Mouse (Mus musculus): ENCODE measurements around the gene Brd2. TPM values are rescaled to one million over a fixed set of nuclear protein-coding genes. Genes with fewer than 3 reads are reported as not detected.

Gene Brd2
- total RNA-seq, 2 experiments from 2014 or later = 247 to 267 TPM

GRCm38 (mm10) chr17:34093199-34093874 is 29.1 kb downstream of the Brd2 start:
- intact Hi-C loops (cut with DNase I) = no loop called here
- no peak for DNase-seq

- intact Hi-C loops (cut with DNase I) = no loop called here
- no peak for DNase-seq
These were observed 30.1 kb downstream of the Brd2 start, which contains the start of gene H2-Oa for GRCm38 (mm10) chr17:34092197-34092875. H2-Oa (plus strand) TSS chr17:34092340.

- intact Hi-C loops (cut with DNase I) = no loop called here
These were observed 31.5 kb downstream of the Brd2 start for GRCm38 (mm10) chr17:34090923-34091322.

GRCm38 (mm10) chr17:34088124-34088523 is 34.3 kb downstream of the Brd2 start:
- intact Hi-C loops (cut with DNase I) = no loop called here
- no peak for DNase-seq

More at GRCm38 (mm10) chr17:34090923-34091322, 31.5 kb downstream of the Brd2 start:
- DNase-seq = peak; percentile 27

- intact Hi-C loops (cut with DNase I) = no loop called here
- DNase-seq = no peak
These were observed 35.0 kb downstream of the Brd2 start for GRCm38 (mm10) chr17:34087386-34087785.

- intact Hi-C loops (cut with DNase I) = no loop called here
- DNase-seq = no peak
These were observed 39.3 kb downstream of the Brd2 start for GRCm38 (mm10) chr17:34083104-34083503.

GRCm38 (mm10) chr17:34079621-34080020 is 42.8 kb downstream of the Brd2 start:
- intact Hi-C loops (cut with DNase I) = loop anchor here (5.0 kb wide), 1 partner anchor 88 kb away; no protein-coding TSS in a partner anchor

GRCm38 (mm10) chr17:34079002-34079401 is 43.4 kb downstream of the Brd2 start:
- intact Hi-C loops (cut with DNase I) = loop anchor here (5.0 kb wide), 1 partner anchor 88 kb away; no protein-coding TSS in a partner anchor
- DNase-seq = no peak

More at GRCm38 (mm10) chr17:34079621-34080020, 42.8 kb downstream of the Brd2 start:
- DNase-seq = no peak

- no peak for DNase-seq
- intact Hi-C loops (cut with DNase I) = loop anchor here (5.0 kb wide), 1 partner anchor 89 kb away; no protein-coding TSS in a partner anchor
These were observed 44.3 kb downstream of the Brd2 start for GRCm38 (mm10) chr17:34078148-34078547.

- DNase-seq = peak; percentile 73
- intact Hi-C loops (cut with DNase I) = loop anchor here (5.0 kb wide), 1 partner anchor 90 kb away; no protein-coding TSS in a partner anchor
These were observed 44.9 kb downstream of the Brd2 start for GRCm38 (mm10) chr17:34077549-34077948.

- intact Hi-C loops (cut with DNase I) = loop anchor here (5.0 kb wide), 1 partner anchor 92 kb away; no protein-coding TSS in a partner anchor
- peak; percentile 72 for DNase-seq
These were observed 47.2 kb downstream of the Brd2 start for GRCm38 (mm10) chr17:34075271-34075670.

GRCm38 (mm10) chr17:34072091-34072490 is 50.3 kb downstream of the Brd2 start:
- intact Hi-C loops (cut with DNase I) = no loop called here
- no peak for DNase-seq

GRCm38 (mm10) chr17:34068864-34069263 is 53.6 kb downstream of the Brd2 start:
- no peak for DNase-seq
- intact Hi-C loops (cut with DNase I) = no loop called here

Other genes with a start within 250 kb of the Brd2 start
- gene Gm7029, start 248.8 kb downstream of the Brd2 start, total RNA-seq (2021) = not detected
- 1 to 10 TPM; 7.7 to 9.4 TPM for gene Kifc1, start 232.0 kb downstream of the Brd2 start, total RNA-seq (2021)
- gene Platr17, start 217.5 kb downstream of the Brd2 start, total RNA-seq (2021) = not detected
- 10 to 100 TPM; 37.6 to 39.2 TPM for gene Daxx, start 213.2 kb downstream of the Brd2 start, total RNA-seq (2021)
- 10 to 100 TPM; 45.5 to 56.6 TPM for gene Tapbp, start 206.7 kb downstream of the Brd2 start, total RNA-seq (2021)
- 10 to 100 TPM; 33.2 to 36.8 TPM for gene Zbtb22, start 206.7 kb downstream of the Brd2 start, total RNA-seq (2021)
- 10 to 100 TPM; 74.1 to 75.5 TPM for gene Rgl2, start 193.1 kb downstream of the Brd2 start, total RNA-seq (2021)
- 10 to 100 TPM; 90.5 to 96.1 TPM for gene Pfdn6, start 182.3 kb downstream of the Brd2 start, total RNA-seq (2021)
- 10 to 100 TPM; 30.1 to 36.6 TPM for gene Wdr46, start 182.0 kb downstream of the Brd2 start, total RNA-seq (2021)
- gene B3galt4, start 171.1 kb downstream of the Brd2 start, total RNA-seq (2021) = 1 to 10 TPM; 6.6 to 6.8 TPM
- gene Vps52, start 166.8 kb downstream of the Brd2 start, total RNA-seq (2021) = 10 to 100 TPM; 72.2 to 72.6 TPM
- gene Rps18, start 166.6 kb downstream of the Brd2 start, total RNA-seq (2021) = 100 to 1,000 TPM; 557 to 591 TPM
- 10 to 100 TPM in 1 of 2 experiments, 1 to 10 TPM in 1; 8.2 to 13.8 TPM for gene H2-K1, start 122.3 kb downstream of the Brd2 start, total RNA-seq (2021)
- 10 to 100 TPM; 23.6 to 28.2 TPM for gene Ring1, start 98.0 kb downstream of the Brd2 start, total RNA-seq (2021)
- 10 to 100 TPM; 41.6 to 45.2 TPM for gene H2-Ke6, start 94.6 kb downstream of the Brd2 start, total RNA-seq (2021)
- gene Slc39a7, start 91.0 kb downstream of the Brd2 start, total RNA-seq (2021) = 10 to 100 TPM; 96.3 to 98.7 TPM
- gene Rxrb, start 90.8 kb downstream of the Brd2 start, total RNA-seq (2021) = 10 to 100 TPM; 80.7 to 84.9 TPM
- 1 to 10 TPM; 6.8 to 9.8 TPM for gene Col11a2, start 83.2 kb downstream of the Brd2 start, total RNA-seq (2021)
- not detected for gene H2-Oa, start 30.3 kb downstream of the Brd2 start, total RNA-seq (2021)
- 10 to 100 TPM; 19.5 to 20.5 TPM for gene H2-DMa, start 3.1 kb downstream of the Brd2 start, total RNA-seq (2021)
- gene H2-DMb2, start 20.7 kb upstream of the Brd2 start, total RNA-seq (2021) = under 1 TPM; 0.34 to 0.40 TPM
- under 1 TPM; 0.46 to 0.97 TPM for gene H2-DMb1, start 30.4 kb upstream of the Brd2 start, total RNA-seq (2021)
- 1 to 10 TPM; 2.2 to 3.6 TPM for gene Tap1, start 64.9 kb upstream of the Brd2 start, total RNA-seq (2021)
- gene Psmb9, start 65.1 kb upstream of the Brd2 start, total RNA-seq (2021) = 1 to 10 TPM in 1 of 2 experiments, under 1 TPM in 1; 0.77 to 1.1 TPM
- gene Psmb8, start 75.1 kb upstream of the Brd2 start, total RNA-seq (2021) = 1 to 10 TPM; 1.3 to 1.9 TPM
- 1 to 10 TPM; 3.1 to 3.5 TPM for gene Tap2, start 80.9 kb upstream of the Brd2 start, total RNA-seq (2021)
- not detected for gene H2-Ob, start 116.3 kb upstream of the Brd2 start, total RNA-seq (2021)
- 1 to 10 TPM in 1 of 2 experiments, under 1 TPM in 1; 0.80 to 1.2 TPM for gene H2-Ab1, start 135.1 kb upstream of the Brd2 start, total RNA-seq (2021)
- gene H2-Aa, start 165.2 kb upstream of the Brd2 start, total RNA-seq (2021) = 1 to 10 TPM in 1 of 2 experiments, under 1 TPM in 1; 0.68 to 1.2 TPM
- gene H2-Eb1, start 183.2 kb upstream of the Brd2 start, total RNA-seq (2021) = 1 to 10 TPM in 1 of 2 experiments, under 1 TPM in 1; 0.48 to 2.3 TPM
- not detected for gene H2-Eb2, start 203.0 kb upstream of the Brd2 start, total RNA-seq (2021)
- gene Btnl2, start 232.2 kb upstream of the Brd2 start, total RNA-seq (2021) = under 1 TPM; 0.36 to 0.38 TPM